Mouse (Mus musculus) MEL (cell line): ENCODE measurements around the gene Card9. TPM values are rescaled to one million over a fixed set of nuclear protein-coding genes. Genes with fewer than 3 reads are reported as not detected.

Experiments used
- DNase-seq: peaks from one replicate; pipeline ENCODE4 v3.0.0; 2011; ENCODE audit warnings: low read depth, low spot score
- H3K27ac ChIP-seq: 2 replicates; pipeline ENCODE4 v1.5.1; 2012; ENCODE audit warnings: low read depth, mild to moderate bottlenecking, control low read depth, low read length, moderate library complexity; ENCODE audit not compliant: control insufficient read depth
- H3K27me3 ChIP-seq, 2 experiments: fragments of 150-350 bp in 1 of 2; sonication (generic) in 1 of 2; 2 replicates each; pipeline ENCODE4 v1.6.1; 2012; ENCODE audit warnings: low read length in 2 of 2, mild to moderate bottlenecking in 2 of 2, improper control_type of control experiment in 1 of 2, moderate library complexity in 1 of 2; ENCODE audit not compliant: insufficient read depth in 2 of 2, control insufficient read depth in 1 of 2
- H3K36me3 ChIP-seq, 2 experiments: 2 replicates each; pipeline ENCODE4 v1.6.1; 2012 to 2014; ENCODE audit warnings: low read length in 2 of 2, improper control_type of control experiment in 1 of 2, inconsistent platforms in 1 of 2, mild to moderate bottlenecking in 1 of 2; ENCODE audit not compliant: insufficient read depth in 2 of 2, control insufficient read depth in 1 of 2
- H3K4me1 ChIP-seq, 2 experiments: fragments of 150-350 bp in 1 of 2; sonication (generic) in 1 of 2; 2 replicates each; pipeline ENCODE4 v1.6.1; 2012; ENCODE audit warnings: low read length in 2 of 2, improper control_type of control experiment in 1 of 2, mild to moderate bottlenecking in 1 of 2; ENCODE audit not compliant: insufficient read depth in 2 of 2, control insufficient read depth in 1 of 2
- H3K4me3 ChIP-seq, 2 experiments: fragments of 150-350 bp in 1 of 2; sonication (generic) in 1 of 2; 2 replicates each; pipeline ENCODE4 v1.5.1; 2012; ENCODE audit warnings: low read depth in 2 of 2, low read length in 2 of 2, mild to moderate bottlenecking in 2 of 2, moderate library complexity in 2 of 2, control low read depth in 1 of 2, improper control_type of control experiment in 1 of 2; ENCODE audit not compliant: control insufficient read depth in 1 of 2, insufficient read depth in 1 of 2
- H3K79me2 ChIP-seq: 2 replicates; pipeline ENCODE4 v1.6.1; 2012; ENCODE audit warnings: mild to moderate bottlenecking, low read length, moderate library complexity; ENCODE audit not compliant: control insufficient read depth, poor library complexity, insufficient read depth
- H3K9ac ChIP-seq: 2 replicates; pipeline ENCODE4 v1.6.1; 2012; ENCODE audit warnings: low read depth, mild to moderate bottlenecking, control low read depth, low read length, moderate library complexity; ENCODE audit not compliant: control insufficient read depth, poor library complexity, severe bottlenecking
- H3K9me3 ChIP-seq: fragments of 150-350 bp; sonication (generic); replicated peaks from 2 replicates; pipeline ENCODE4 v1.6.1; 2012; ENCODE audit warnings: mild to moderate bottlenecking, low read length, improper control_type of control experiment, moderate library complexity; ENCODE audit not compliant: insufficient read depth
- CHD2 ChIP-seq: IDR thresholded peaks from 2 replicates; pipeline ENCODE4 v1.6.1; 2011; ENCODE audit warnings: low read length, improper control_type of control experiment
- ELF1 ChIP-seq: IDR thresholded peaks from 2 replicates; pipeline ENCODE4 v1.6.1; 2014; ENCODE audit warnings: low read depth, mild to moderate bottlenecking, inconsistent platforms, low read length, improper control_type of control experiment, moderate library complexity
- ETS1 ChIP-seq: IDR thresholded peaks from 2 replicates; pipeline ENCODE4 v1.6.1; 2012; ENCODE audit warnings: low read depth, mild to moderate bottlenecking, inconsistent platforms, low read length, improper control_type of control experiment, moderate library complexity
- GABPA ChIP-seq: IDR thresholded peaks from 2 replicates; pipeline ENCODE4 v1.6.1; 2012; ENCODE audit warnings: low read depth, mild to moderate bottlenecking, inconsistent platforms, low read length, improper control_type of control experiment, moderate library complexity
- GATA1 ChIP-seq: IDR thresholded peaks from 2 replicates; pipeline ENCODE4 v1.6.1; 2011; ENCODE audit warnings: low read depth, low read length, improper control_type of control experiment
- HCFC1 ChIP-seq: IDR thresholded peaks from 2 replicates; pipeline ENCODE4 v1.6.1; 2012; ENCODE audit warnings: low read depth, mild to moderate bottlenecking, inconsistent platforms, low read length, improper control_type of control experiment, moderate library complexity
- JUND ChIP-seq: IDR thresholded peaks from 2 replicates; pipeline ENCODE4 v1.6.1; 2011; ENCODE audit warnings: low read depth, mild to moderate bottlenecking, improper control_type of control experiment, low read length
- MAX ChIP-seq: IDR thresholded peaks from 2 replicates; pipeline ENCODE4 v1.6.1; 2011; ENCODE audit warnings: low read length, improper control_type of control experiment
- MAZ ChIP-seq: IDR thresholded peaks from 2 replicates; pipeline ENCODE4 v1.6.1; 2012; ENCODE audit warnings: low read depth, mild to moderate bottlenecking, inconsistent platforms, low read length, improper control_type of control experiment
- MEF2A ChIP-seq: IDR thresholded peaks from 2 replicates; pipeline ENCODE4 v1.6.1; 2014; ENCODE audit warnings: low read depth, mild to moderate bottlenecking, inconsistent platforms, low read length, improper control_type of control experiment; ENCODE audit not compliant: poor library complexity, insufficient replicate concordance, severe bottlenecking; ENCODE audit errors: extremely low read depth
- MXI1 ChIP-seq: IDR thresholded peaks from 2 replicates; pipeline ENCODE4 v1.6.1; 2011; ENCODE audit warnings: mild to moderate bottlenecking, low read depth, low read length, improper control_type of control experiment
- MYB ChIP-seq: IDR thresholded peaks from 2 replicates; pipeline ENCODE4 v1.6.1; 2011; ENCODE audit warnings: mild to moderate bottlenecking, low read depth, low read length, improper control_type of control experiment
- POLR2AphosphoS2 ChIP-seq: IDR thresholded peaks from 2 replicates; pipeline ENCODE4 v1.6.1; 2011; ENCODE audit warnings: low read length, improper control_type of control experiment
- POLR2AphosphoS5 ChIP-seq: IDR thresholded peaks from 2 replicates; pipeline ENCODE4 v1.6.1; 2012; ENCODE audit warnings: low read depth, borderline replicate concordance, mild to moderate bottlenecking, inconsistent platforms, low read length, moderate library complexity, mixed read lengths
- RAD21 ChIP-seq: IDR thresholded peaks from 2 replicates; pipeline ENCODE4 v1.6.1; 2011; ENCODE audit warnings: mild to moderate bottlenecking, low read depth, low read length, improper control_type of control experiment
- RCOR1 ChIP-seq: IDR thresholded peaks from 2 replicates; pipeline ENCODE4 v1.6.1; 2012; ENCODE audit warnings: low read depth, mild to moderate bottlenecking, inconsistent platforms, low read length, improper control_type of control experiment
- SIN3A ChIP-seq: IDR thresholded peaks from 2 replicates; pipeline ENCODE4 v1.6.1; 2012; ENCODE audit warnings: low read length, improper control_type of control experiment, inconsistent platforms
- SMC3 ChIP-seq: IDR thresholded peaks from 2 replicates; pipeline ENCODE4 v1.6.1; 2011; ENCODE audit warnings: low read depth, low read length, improper control_type of control experiment
- TBP ChIP-seq: IDR thresholded peaks from 2 replicates; pipeline ENCODE4 v1.8.0; 2011; ENCODE audit warnings: low read depth, low read length, improper control_type of control experiment
- TCF12 ChIP-seq: IDR thresholded peaks from 2 replicates; pipeline ENCODE4 v1.6.1; 2014; ENCODE audit warnings: low read depth, mild to moderate bottlenecking, inconsistent platforms, low read length, improper control_type of control experiment, moderate library complexity
- USF2 ChIP-seq, 2 experiments: IDR thresholded peaks; 2 replicates each; pipeline ENCODE4 v1.6.1; 2011 to 2012; ENCODE audit warnings: improper control_type of control experiment in 2 of 2, low read length in 2 of 2, borderline replicate concordance in 1 of 2, inconsistent platforms in 1 of 2, low read depth in 1 of 2, mild to moderate bottlenecking in 1 of 2; ENCODE audit not compliant: insufficient read depth in 1 of 2
- ZC3H11A ChIP-seq: IDR thresholded peaks from 2 replicates; pipeline ENCODE4 v1.6.1; 2012; ENCODE audit warnings: low read depth, mild to moderate bottlenecking, inconsistent platforms, low read length, improper control_type of control experiment
- ZKSCAN1 ChIP-seq: IDR thresholded peaks from 2 replicates; pipeline ENCODE4 v1.6.1; 2012; ENCODE audit warnings: low read depth, mild to moderate bottlenecking, inconsistent platforms, low read length, improper control_type of control experiment, moderate library complexity
- ZNF384 ChIP-seq: IDR thresholded peaks from 2 replicates; pipeline ENCODE4 v1.6.1; 2012; ENCODE audit warnings: low read depth, mild to moderate bottlenecking, inconsistent platforms, low read length, improper control_type of control experiment
- polyA plus RNA-seq, 2 experiments: library from polyadenylated mRNA; stranded (reverse) in 1 of 2; unstranded in 1 of 2; fragments of >175 nt in 1 of 2; fragments of >200 nt in 1 of 2; gene quantifications; 2 replicates each; pipeline versions ENCODE4 v1.2.1 to v1.2.4; 2012; ENCODE audit warnings: low replicate concordance in 2 of 2, low read depth in 1 of 2; ENCODE audit not compliant: insufficient read length in 2 of 2, insufficient read depth in 1 of 2, missing spikeins in 1 of 2
- total RNA-seq: library from RNA; depleted of rRNA; stranded (reverse); fragments of 300-350 nt; gene quantifications from 2 replicates; pipeline ENCODE4 v1.2.3, GENCODE M21; 2012

Gene Card9
- total and polyA plus RNA-seq, 3 experiments, result 0.35 to 0.72 TPM; not detected in 1

GRCm38 (mm10) chr2:26306702-26307101 lies 54.0 kb downstream of the Card9 start:
- no peak for DNase-seq

DNA sequence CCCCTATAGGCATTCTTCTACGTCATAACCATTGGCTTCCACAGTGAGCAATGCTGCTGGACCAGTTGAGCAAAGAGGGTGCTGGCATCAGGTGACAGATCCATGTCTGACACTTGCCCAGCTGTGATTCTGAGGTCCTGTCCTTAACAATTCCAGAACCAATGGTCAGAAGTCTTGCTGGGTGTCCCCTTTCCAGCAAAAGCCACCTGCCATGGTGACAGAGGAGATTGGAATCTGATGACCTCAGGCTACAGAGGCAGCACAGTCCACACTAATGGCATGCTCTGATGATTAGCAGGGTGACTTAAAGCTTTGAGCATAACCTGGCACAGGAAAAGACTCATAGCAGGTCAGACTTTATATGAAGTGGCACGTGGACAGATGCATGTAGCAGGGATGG lies 55.2 kb downstream of the Card9 start:
- TF ChIP-seq CHD2 (no peak), TCF12 (no peak), MEF2A (no peak), USF2 (IDR thresholded peaks at IDR 0.05; ENCODE audit: borderline replicate concordance in 1 of 2, insufficient read depth in 1 of 2, low read depth in 1 of 2, low read length in 2 of 2) (no peak), SIN3A (no peak), MXI1 (no peak), GATA1 (no peak), MYB (no peak), JUND (no peak), ETS1 (no peak), MAZ (no peak), MAX (no peak), ZKSCAN1 (no peak)
- H3K9ac ChIP-seq, result no peak overlapping the region
- H3K4me1 ChIP-seq, result no peaks in the 10 kb centered on the region
- H3K27me3 ChIP-seq, result no peaks in the 10 kb centered on the region; a peak in 4 of 4 replicates
- H3K9me3 ChIP-seq, result no peaks in the 10 kb centered on the region
- H3K79me2 ChIP-seq, result no peaks in the 10 kb centered on the region
- H3K36me3 ChIP-seq, result no peaks in the 10 kb centered on the region
- H3K4me3 ChIP-seq, result no peak overlapping the region
- no peak overlapping the region for H3K27ac ChIP-seq
- no peak for DNase-seq

More at GRCm38 (mm10) chr2:26306702-26307101, 54.0 kb downstream of the Card9 start:
- no peak overlapping the region for H3K27ac ChIP-seq
- no peaks in the 10 kb centered on the region; a peak in 4 of 4 replicates for H3K27me3 ChIP-seq
- TF ChIP-seq ZNF384 (no peak), MYB (no peak), POLR2AphosphoS5 (no peak), ELF1 (no peak), ZC3H11A (no peak), GABPA (no peak), SIN3A (no peak), CHD2 (no peak), MAX (no peak), TCF12 (no peak), HCFC1 (no peak), JUND (no peak), RAD21 (no peak), TBP (no peak), MEF2A (no peak), POLR2AphosphoS2 (no peak), RCOR1 (no peak), SMC3 (no peak)
- H3K9me3 ChIP-seq, result no peaks in the 10 kb centered on the region
- no peaks in the 10 kb centered on the region for H3K36me3 ChIP-seq
- no peak overlapping the region for H3K9ac ChIP-seq
- no peaks in the 10 kb centered on the region for H3K79me2 ChIP-seq
- H3K4me1 ChIP-seq, result no peaks in the 10 kb centered on the region
- no peak overlapping the region for H3K4me3 ChIP-seq
